Mouse (Mus musculus) heart, postnatal 0 days (tissue): ENCODE measurements around the gene Hoxa11.

Experiments used
- CTCF ChIP-seq: IDR thresholded peaks from 2 replicates; pipeline ENCODE4 v1.5.1; 2016; ENCODE audit warnings: antibody characterized with exemption, control low read depth, low read depth
- EP300 ChIP-seq: IDR thresholded peaks from 2 replicates; pipeline ENCODE4 v1.6.1; 2016; ENCODE audit warnings: antibody characterized with exemption, low read depth

GRCm38 (mm10) chr6:52276920-52277319 lies 31.3 kb upstream of the Hoxa11 start:
- TF ChIP-seq CTCF (no peak), EP300 (no peak)
